Mouse (Mus musculus) heart, adult 2 months (tissue): ENCODE results near the gene Irx6.

ENCODE experiments used
- CTCF ChIP-seq: fragments of 200-600 bp; IDR thresholded peaks from 2 replicates; pipeline ENCODE4 v1.8.1; 2022; ENCODE audit warnings: antibody characterized with exemption, mild to moderate bottlenecking, moderate library complexity
- EP300 ChIP-seq: fragments of 200-500 bp; IDR thresholded peaks from 2 replicates; pipeline ENCODE4 v1.6.1; 2011; ENCODE audit warnings: low read depth, low read length, control low read depth; ENCODE audit not compliant: insufficient read depth
- POLR2A ChIP-seq: fragments of 200-500 bp; IDR thresholded peaks from 2 replicates; pipeline ENCODE4 v1.6.1; 2011; ENCODE audit warnings: mild to moderate bottlenecking, low read depth, low read length, control low read depth; ENCODE audit not compliant: insufficient read depth

DNA sequence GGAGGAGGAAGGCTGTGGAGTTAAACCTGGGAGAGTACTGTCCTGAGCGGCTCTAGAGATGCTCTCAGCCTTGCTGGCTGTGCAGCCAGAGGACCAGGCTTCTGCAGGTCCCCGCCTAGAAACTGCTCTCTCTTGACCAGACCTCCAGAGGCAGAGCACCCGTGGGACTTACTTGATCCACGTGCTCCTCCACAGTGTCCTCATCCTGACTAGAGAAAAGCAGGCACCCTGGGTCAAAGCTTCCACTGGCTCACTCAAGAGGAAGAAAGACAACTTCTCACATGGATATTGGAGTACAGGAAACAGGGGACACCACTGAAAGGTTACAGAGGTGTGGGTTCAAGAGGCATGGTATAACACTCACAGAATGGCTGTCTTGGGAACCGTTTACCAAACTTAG, 23.3 kb downstream of the Irx6 start:
- TF ChIP-seq POLR2A (no peak), CTCF (no peak), EP300 (no peak)
